Mouse (Mus musculus): ENCODE measurements around the gene Usp2. TPM values are rescaled to one million over a fixed set of nuclear protein-coding genes. Genes with fewer than 3 reads are reported as not detected.

Usp2 gene
- total and polyA plus RNA-seq, 3 experiments, result 2.1 to 2.3 (median 2.2) TPM

GRCm38 (mm10) chr9:44124317-44124716 is 57.5 kb downstream of the Usp2 start:
- no peaks in the 10 kb centered on the region for H3K9me3 ChIP-seq (replicated peaks; ENCODE audit: low read length)
- H3K36me3 ChIP-seq (replicated peaks in 1 of 2; ENCODE audit: control insufficient read depth in 1 of 2, insufficient read depth in 1 of 2, low read length in 1 of 2), result no peaks in the 10 kb centered on the region
- no peak overlapping the region for H3K9ac ChIP-seq (ENCODE audit: insufficient read depth, low read depth)
- H3K79me2 ChIP-seq (replicated peaks; ENCODE audit: control insufficient read depth, extremely low read depth, insufficient read depth, poor library complexity, severe bottlenecking), result no peaks in the 10 kb centered on the region
- H3K27ac ChIP-seq (ENCODE audit: insufficient read depth, low read depth), result no peak overlapping the region
- H3K27me3 ChIP-seq (replicated peaks), result peaks cover 8% of the 10 kb centered on the region
- TF ChIP-seq MAX (IDR thresholded peaks at IDR 0.05; ENCODE audit: low read length) (no peak), ZC3H11A (IDR thresholded peaks at IDR 0.05; ENCODE audit: low read depth, low read length) (no peak), E2F4 (IDR thresholded peaks at IDR 0.05; ENCODE audit: insufficient replicate concordance, low read depth, low read length) (no peak), NRF1 (IDR thresholded peaks at IDR 0.05; ENCODE audit: low read depth, low read length) (no peak), CTCF (conservative IDR thresholded peaks at IDR 0.05 in 1 of 2, IDR thresholded peaks at IDR 0.05 in 1 of 2; ENCODE audit: low read depth in 2 of 2, low read length in 2 of 2) (peak; percentile 50 to 76), POLR2AphosphoS2 (IDR thresholded peaks at IDR 0.05; ENCODE audit: low read depth, low read length) (no peak), MAFK (IDR thresholded peaks at IDR 0.05; ENCODE audit: insufficient replicate concordance, low read length) (no peak), MXI1 (IDR thresholded peaks at IDR 0.05; ENCODE audit: low read depth, low read length) (no peak), CHD2 (IDR thresholded peaks at IDR 0.05; ENCODE audit: low read length) (no peak), RAD21 (IDR thresholded peaks at IDR 0.05; ENCODE audit: low read depth, low read length) (peak; percentile 37), SIN3A (IDR thresholded peaks at IDR 0.05; ENCODE audit: low read length) (no peak), SMC3 (IDR thresholded peaks at IDR 0.05; ENCODE audit: low read depth, low read length) (peak; percentile 73), USF2 (conservative IDR thresholded peaks at IDR 0.05; ENCODE audit: low read depth, low read length) (no peak)
- DNase-seq (ENCODE audit: extremely low read depth), result no peak
- peaks cover 7 to 32% of the 10 kb centered on the region in 2 experiments; a peak in 3 of 4 replicates for H3K4me1 ChIP-seq (ENCODE audit: control insufficient read depth in 1 of 2, insufficient read depth in 2 of 2)
- H3K4me3 ChIP-seq (replicated peaks in 1 of 3; ENCODE audit: low read depth in 2 of 3, low read length in 2 of 3, poor library complexity in 1 of 3), result no peak overlapping the region
- in situ Hi-C loops (cut with MboI; ENCODE audit: low pct_ligation_motif_present, low pct_unique_long_range_greater_than_20kb, low sequenced_read_pairs), result loop anchor here (10.0 kb wide), 1 partner anchor 140 kb away; the partner anchor contains the start of gene Nlrx1
- no peak overlapping the region for H3K4me2 ChIP-seq (ENCODE audit: insufficient read depth, low read depth, poor library complexity, severe bottlenecking)
- dilution Hi-C loops (cut with MboI; ENCODE audit: extremely low pct_ligation_motif_present, extremely low pct_unique_long_range_greater_than_20kb, low sequenced_read_pairs), result no loop called here

- no peak overlapping the region for H3K4me2 ChIP-seq (ENCODE audit: insufficient read depth, low read depth, poor library complexity, severe bottlenecking)
- dilution Hi-C loops (cut with MboI; ENCODE audit: extremely low pct_ligation_motif_present, extremely low pct_unique_long_range_greater_than_20kb, low sequenced_read_pairs) (no loop called here), in situ Hi-C loops (cut with MboI; ENCODE audit: low pct_ligation_motif_present, low pct_unique_long_range_greater_than_20kb, low sequenced_read_pairs) (loop anchor here (10.0 kb wide), 1 partner anchor 140 kb away; the partner anchor contains the start of gene Nlrx1)
- H3K79me2 ChIP-seq (replicated peaks; ENCODE audit: control insufficient read depth, extremely low read depth, insufficient read depth, poor library complexity, severe bottlenecking), result no peaks in the 10 kb centered on the region
- peaks cover 14% of the 10 kb centered on the region for H3K27me3 ChIP-seq (replicated peaks)
- peaks cover 3 to 32% of the 10 kb centered on the region in 2 experiments; a peak in 3 of 4 replicates for H3K4me1 ChIP-seq (ENCODE audit: control insufficient read depth in 1 of 2, insufficient read depth in 2 of 2)
- H3K36me3 ChIP-seq (replicated peaks in 1 of 2; ENCODE audit: control insufficient read depth in 1 of 2, insufficient read depth in 1 of 2, low read length in 1 of 2), result no peaks in the 10 kb centered on the region
- no peak for DNase-seq (ENCODE audit: extremely low read depth)
- no peak overlapping the region for H3K27ac ChIP-seq (ENCODE audit: insufficient read depth, low read depth)
- TF ChIP-seq ZKSCAN1 (IDR thresholded peaks at IDR 0.05; ENCODE audit: borderline replicate concordance, low read depth, low read length) (no peak), POLR2A (IDR thresholded peaks at IDR 0.05; ENCODE audit: low read depth, low read length) (no peak), JUN (IDR thresholded peaks at IDR 0.05; ENCODE audit: insufficient read depth, low read depth, low read length) (no peak), EP300 (IDR thresholded peaks at IDR 0.05; ENCODE audit: low read length) (no peak), TCF12 (IDR thresholded peaks at IDR 0.05; ENCODE audit: low read depth, low read length) (no peak), JUND (conservative IDR thresholded peaks at IDR 0.05; ENCODE audit: low read depth, low read length) (no peak), CTCF (conservative IDR thresholded peaks at IDR 0.05 in 1 of 2, IDR thresholded peaks at IDR 0.05 in 1 of 2; ENCODE audit: low read depth in 2 of 2, low read length in 2 of 2) (no peak)
- no peaks in the 10 kb centered on the region for H3K9me3 ChIP-seq (replicated peaks; ENCODE audit: low read length)
- no peak overlapping the region for H3K4me3 ChIP-seq (replicated peaks in 1 of 3; ENCODE audit: low read depth in 2 of 3, low read length in 2 of 3, poor library complexity in 1 of 3)
- no peak overlapping the region for H3K9ac ChIP-seq (ENCODE audit: insufficient read depth, low read depth)
Measured at GRCm38 (mm10) chr9:44125026-44125425, 58.2 kb downstream of the Usp2 start.

Data from CH12.LX (cell line).